Comparison of ENCODE assay signal across 18 mouse cellular contexts in the genomic region with DNA sequence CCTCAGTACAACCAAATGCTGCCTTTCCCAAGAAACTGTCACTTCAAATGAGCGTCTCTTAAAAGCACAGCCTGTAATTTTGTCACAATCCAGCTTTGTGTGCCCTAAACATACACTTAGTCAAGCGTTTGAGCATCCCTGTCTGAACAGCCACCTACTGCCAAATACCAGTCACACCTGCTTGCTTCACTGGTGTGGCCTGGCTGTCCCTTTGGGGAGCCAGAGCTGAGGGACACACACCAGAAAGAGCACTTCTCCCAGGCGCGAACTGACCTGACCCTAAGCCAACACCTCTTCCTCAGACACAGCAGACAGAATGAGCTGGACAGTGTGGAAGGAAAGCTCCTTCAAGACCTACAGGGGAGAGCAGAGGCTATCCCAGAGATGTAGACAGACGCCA. TPM values are rescaled to one million over a fixed set of nuclear protein-coding genes. Genes with fewer than 3 reads are reported as not detected.
DNase-seq lines count a peak whose midpoint lies in the region; ATAC-seq and TF ChIP-seq lines count a peak whose summit lies in the region.
"Had no signal": no experiment of that assay in that cellular context is flagged by ENCODE, and none has a peak within 500 bp of the region (broad histone marks: within the 10 kb centered on the region; RNA-seq: fewer than 3 reads in every experiment).

No protein-coding gene starts in this region.

- WGBS in cerebellum, adult 2 months, result 30% methylated on average over 5 of the region's 5 CpGs
- 66% methylated on average over 5 of the region's 5 CpGs for WGBS in kidney, adult 2 months
- whole genome bisulfite sequencing in kidney, embryonic 14.5 days, result 69% methylated on average over 5 of the region's 5 CpGs
- 69% methylated on average over 5 of the region's 5 CpGs for WGBS in liver, embryonic 16.5 days (ENCODE audit: insufficient replicate concordance)
- WGBS in forebrain, embryonic 15.5 days, result 80% methylated on average over 5 of the region's 5 CpGs

- dilution Hi-C loops in CH12.LX (cut with MboI; ENCODE audit: extremely low pct_ligation_motif_present, extremely low pct_unique_long_range_greater_than_20kb, low sequenced_read_pairs), result no loop called here

- peak in 1 of 2 experiments; percentile 56 for DNase-seq in cerebellum, adult 2 months
- DNase-seq in cerebellum, adult 11-12 months, result no peak
- no peak for DNase-seq in kidney, adult 2 months
- no peak for DNase-seq in CH12.LX (ENCODE audit: extremely low read depth)
- DNase-seq in right cerebral cortex, postnatal 25 days, result no peak
- DNase-seq: spleen, adult 18-20 months; thymus, adult 18-20 months; thymus, postnatal 4 days had no signal

- no peak for ATAC-seq in kidney, embryonic 14.5 days (ENCODE audit: low FRiP score, low TSS enrichment)
- no peak for ATAC-seq in liver, embryonic 16.5 days (ENCODE audit: low read depth)
- ATAC-seq in forebrain, embryonic 15.5 days (replicated peaks), result no peak
- ATAC-seq: forebrain, embryonic 13.5 days had no signal

- peaks cover 48% of the 10 kb centered on the region for H3K79me2 ChIP-seq in CH12.LX (replicated peaks; ENCODE audit: control insufficient read depth, extremely low read depth, insufficient read depth, poor library complexity, severe bottlenecking)

- no peak for TF ChIP-seq POLR2A in cerebellum, adult 2 months (IDR thresholded peaks at IDR 0.05; ENCODE audit: borderline replicate concordance, insufficient read depth, low read length)
- TF ChIP-seq POLR2A in kidney, adult 2 months (IDR thresholded peaks at IDR 0.05; ENCODE audit: low read depth, low read length), result no peak
- TF ChIP-seq POLR2A in CH12.LX (IDR thresholded peaks at IDR 0.05; ENCODE audit: low read depth, low read length), result no peak

- H3K36me3 ChIP-seq in kidney, adult 2 months (ENCODE audit: control insufficient read depth, insufficient read depth, low read length), result peaks cover 3% of the 10 kb centered on the region; the same call in 1 of the 2 replicates
- H3K36me3 ChIP-seq in kidney, embryonic 14.5 days (ENCODE audit: control insufficient read depth, insufficient read depth, low read length), result no peaks in the 10 kb centered on the region
- peaks cover 69 to 79% of the 10 kb centered on the region in 2 experiments for H3K36me3 ChIP-seq in CH12.LX (replicated peaks in 1 of 2; ENCODE audit: control insufficient read depth in 1 of 2, insufficient read depth in 1 of 2, low read length in 1 of 2)
- H3K36me3 ChIP-seq in liver, embryonic 16.5 days (ENCODE audit: control insufficient read depth, insufficient read depth), result no peaks in the 10 kb centered on the region
- no peaks in the 10 kb centered on the region for H3K36me3 ChIP-seq in forebrain, embryonic 15.5 days
- H3K36me3 ChIP-seq: heart, embryonic 10.5 days; hindbrain, embryonic 15.5 days had no signal

- no peak for TF ChIP-seq EP300 in CH12.LX (IDR thresholded peaks at IDR 0.05; ENCODE audit: low read length)

- H3K27me3 ChIP-seq in cerebellum, adult 2 months (ENCODE audit: control insufficient read depth, insufficient read depth, low read length), result no peaks in the 10 kb centered on the region
- H3K27me3 ChIP-seq in kidney, adult 2 months (replicated peaks; ENCODE audit: control insufficient read depth, insufficient read depth, low read length), result no peaks in the 10 kb centered on the region
- H3K27me3 ChIP-seq in kidney, embryonic 14.5 days (ENCODE audit: control insufficient read depth, insufficient read depth, low read length), result no peaks in the 10 kb centered on the region
- H3K27me3 ChIP-seq in CH12.LX (replicated peaks), result no peaks in the 10 kb centered on the region
- no peaks in the 10 kb centered on the region for H3K27me3 ChIP-seq in liver, embryonic 16.5 days (ENCODE audit: control insufficient read depth, insufficient read depth, low read depth, low read length)
- H3K27me3 ChIP-seq in forebrain, embryonic 15.5 days, result no peaks in the 10 kb centered on the region
- H3K27me3 ChIP-seq: embryonic facial prominence, embryonic 12.5 days; forebrain, embryonic 13.5 days; hindbrain, embryonic 15.5 days; stomach, embryonic 15.5 days had no signal

- TF ChIP-seq RAD21 in CH12.LX (IDR thresholded peaks at IDR 0.05; ENCODE audit: low read depth, low read length), result no peak

- no peak overlapping the region for H3K4me2 ChIP-seq in kidney, embryonic 14.5 days (replicated peaks; ENCODE audit: low read depth, low read length)
- peak overlapping the region; percentile 60; the same call in 1 of the 2 replicates for H3K4me2 ChIP-seq in CH12.LX (ENCODE audit: insufficient read depth, low read depth, poor library complexity, severe bottlenecking)
- no peak overlapping the region for H3K4me2 ChIP-seq in liver, embryonic 16.5 days (ENCODE audit: low read depth, low read length)
- H3K4me2 ChIP-seq in forebrain, embryonic 15.5 days (replicated peaks), result no peak overlapping the region
- H3K4me2 ChIP-seq: embryonic facial prominence, embryonic 12.5 days; forebrain, embryonic 13.5 days; hindbrain, embryonic 15.5 days; midbrain, embryonic 11.5 days; stomach, embryonic 15.5 days had no signal

- H3K9me3 ChIP-seq in kidney, embryonic 14.5 days (ENCODE audit: control insufficient read depth, low read length), result no peaks in the 10 kb centered on the region
- peaks cover 5% of the 10 kb centered on the region for H3K9me3 ChIP-seq in CH12.LX (replicated peaks; ENCODE audit: low read length)
- no peaks in the 10 kb centered on the region for H3K9me3 ChIP-seq in liver, embryonic 16.5 days (replicated peaks; ENCODE audit: control insufficient read depth, low read length)
- no peaks in the 10 kb centered on the region for H3K9me3 ChIP-seq in forebrain, embryonic 15.5 days
- H3K9me3 ChIP-seq: embryonic facial prominence, embryonic 12.5 days; forebrain, embryonic 13.5 days; heart, embryonic 10.5 days; hindbrain, embryonic 15.5 days; stomach, embryonic 15.5 days had no signal

- peak overlapping the region; percentile 78 for H3K27ac ChIP-seq in cerebellum, adult 2 months (ENCODE audit: insufficient read depth, low read length)
- H3K27ac ChIP-seq in kidney, adult 2 months (ENCODE audit: insufficient read depth, low read depth, low read length), result peak overlapping the region; percentile 0; the same call in 1 of the 2 replicates
- no peak overlapping the region for H3K27ac ChIP-seq in kidney, embryonic 14.5 days (ENCODE audit: low read depth, low read length)
- H3K27ac ChIP-seq in CH12.LX (ENCODE audit: insufficient read depth, low read depth), result peak overlapping the region; percentile 99
- H3K27ac ChIP-seq in liver, embryonic 16.5 days (ENCODE audit: low read length), result peak overlapping the region; percentile 49
- no peak overlapping the region for H3K27ac ChIP-seq in forebrain, embryonic 15.5 days (replicated peaks)
- H3K27ac ChIP-seq: embryonic facial prominence, embryonic 12.5 days; forebrain, embryonic 13.5 days; heart, embryonic 10.5 days; hindbrain, embryonic 15.5 days; stomach, embryonic 15.5 days had no signal

- no peak overlapping the region for H3K4me3 ChIP-seq in cerebellum, adult 2 months (replicated peaks; ENCODE audit: insufficient read depth, low read depth, low read length)
- H3K4me3 ChIP-seq in kidney, adult 2 months (ENCODE audit: insufficient read depth, low read depth, low read length), result no peak overlapping the region
- no peak overlapping the region for H3K4me3 ChIP-seq in kidney, embryonic 14.5 days (ENCODE audit: low read length)
- H3K4me3 ChIP-seq in CH12.LX (replicated peaks in 1 of 3; ENCODE audit: low read depth in 2 of 3, low read length in 2 of 3, poor library complexity in 1 of 3), result peak overlapping the region in 2 of 3 experiments; percentile 14 to 40
- no peak overlapping the region for H3K4me3 ChIP-seq in liver, embryonic 16.5 days (ENCODE audit: low read depth, low read length)
- no peak overlapping the region for H3K4me3 ChIP-seq in forebrain, embryonic 15.5 days
- H3K4me3 ChIP-seq: embryonic facial prominence, embryonic 12.5 days; erythroblast, embryonic 14.5 days; forebrain, embryonic 13.5 days; heart, embryonic 10.5 days; hindbrain, embryonic 15.5 days; stomach, embryonic 15.5 days had no signal

- in situ Hi-C loops in CH12.LX (cut with MboI; ENCODE audit: low pct_ligation_motif_present, low pct_unique_long_range_greater_than_20kb, low sequenced_read_pairs), result no loop called here

- TF ChIP-seq CTCF in cerebellum, adult 2 months (IDR thresholded peaks at IDR 0.05; ENCODE audit: borderline replicate concordance, insufficient read depth, low read depth, low read length), result no peak
- no peak for TF ChIP-seq CTCF in kidney, adult 2 months (conservative IDR thresholded peaks at IDR 0.05; ENCODE audit: insufficient read depth, insufficient read length, low read depth, low read length)
- no peak for TF ChIP-seq CTCF in CH12.LX (conservative IDR thresholded peaks at IDR 0.05 in 1 of 2, IDR thresholded peaks at IDR 0.05 in 1 of 2; ENCODE audit: low read depth in 2 of 2, low read length in 2 of 2)

- H3K9ac ChIP-seq in kidney, embryonic 14.5 days (ENCODE audit: low read depth, low read length), result no peak overlapping the region
- peak overlapping the region; percentile 72 for H3K9ac ChIP-seq in CH12.LX (ENCODE audit: insufficient read depth, low read depth)
- H3K9ac ChIP-seq in liver, embryonic 16.5 days (ENCODE audit: low read depth, low read length), result peak overlapping the region; percentile 26
- H3K9ac ChIP-seq in forebrain, embryonic 15.5 days (replicated peaks), result no peak overlapping the region
- H3K9ac ChIP-seq: embryonic facial prominence, embryonic 12.5 days; forebrain, embryonic 13.5 days; hindbrain, embryonic 15.5 days; stomach, embryonic 15.5 days had no signal

- H3K4me1 ChIP-seq in cerebellum, adult 2 months (ENCODE audit: control insufficient read depth, insufficient read depth, low read length), result peaks cover 36% of the 10 kb centered on the region
- H3K4me1 ChIP-seq in kidney, adult 2 months (ENCODE audit: control insufficient read depth, insufficient read depth, low read length), result peaks cover 12% of the 10 kb centered on the region; the same call in 1 of the 2 replicates
- H3K4me1 ChIP-seq in kidney, embryonic 14.5 days (ENCODE audit: control insufficient read depth, insufficient read depth, low read length), result no peaks in the 10 kb centered on the region
- H3K4me1 ChIP-seq in CH12.LX (ENCODE audit: control insufficient read depth in 1 of 2, insufficient read depth in 2 of 2), result peaks cover 69 to 80% of the 10 kb centered on the region in 2 experiments
- peaks cover 38% of the 10 kb centered on the region for H3K4me1 ChIP-seq in liver, embryonic 16.5 days (ENCODE audit: control insufficient read depth, low read depth, low read length)
- H3K4me1 ChIP-seq in forebrain, embryonic 15.5 days, result peaks cover 7% of the 10 kb centered on the region
- H3K4me1 ChIP-seq: embryonic facial prominence, embryonic 12.5 days; stomach, embryonic 15.5 days had no signal

RNA-seq across cellular contexts. Expression of gene Jade2, which starts 24.5 kb away (rescaled TPM):
- polyA plus RNA-seq in cerebellum, adult 2 months (2012; rRNA removed), result 21.8 and 21.9 TPM in 2 replicates
- 13.4 and 13.8 TPM in 2 replicates for polyA plus RNA-seq in kidney, adult 2 months (2012; rRNA removed)
- polyA plus RNA-seq in kidney, embryonic 14.5 days (2014; fragmentation: Nextera tagmentation; extraction: Ambion mirVana), result 0.37 and 0.38 TPM in 2 replicates
- total RNA-seq in CH12.LX (2012; rRNA removed) (51.4 and 58.2 TPM in 2 replicates), CH12.LX (2014; rRNA removed) (21.9 and 25.6 TPM in 2 replicates)
- 50.3 and 60.1 TPM in 2 replicates for polyA plus RNA-seq in CH12.LX (2012; ENCODE audit: insufficient read length, low read depth)
- 0.64 and 0.79 TPM in 2 replicates for polyA plus RNA-seq in liver, embryonic 16.5 days (2015; fragmentation: Nextera tagmentation; extraction: Ambion mirVana)
- polyA plus RNA-seq in forebrain, embryonic 15.5 days (2015; fragmentation: Nextera tagmentation; extraction: Ambion mirVana), result 0.45 and 0.47 TPM in 2 replicates

Comparison
In these comparisons a context has a peak if more than half of its experiments do, and no peak if none do; other contexts are left out.
1. H3K27ac ChIP-seq: peak in cerebellum, adult 2 months (single experiment), kidney, adult 2 months (single experiment), CH12.LX (single experiment) and liver, embryonic 16.5 days (single experiment); none in kidney, embryonic 14.5 days (single experiment) and forebrain, embryonic 15.5 days (single experiment).
2. H3K4me3 ChIP-seq: peak in CH12.LX (2 of 3); none in cerebellum, adult 2 months (single experiment), kidney, adult 2 months (single experiment), kidney, embryonic 14.5 days (single experiment), liver, embryonic 16.5 days (single experiment) and forebrain, embryonic 15.5 days (single experiment).
3. H3K9ac ChIP-seq: peak in CH12.LX (single experiment) and liver, embryonic 16.5 days (single experiment); none in kidney, embryonic 14.5 days (single experiment) and forebrain, embryonic 15.5 days (single experiment).